Mouse (Mus musculus) ES-E14 (cell line): Measurements from ENCODE around the gene Erich3.

Experiments used
- CHD2 ChIP-seq: IDR thresholded peaks from 2 replicates; pipeline ENCODE4 v1.6.1; 2014; ENCODE audit warnings: mild to moderate bottlenecking, low read depth, low read length, inconsistent platforms
- HCFC1 ChIP-seq: IDR thresholded peaks from 2 replicates; pipeline ENCODE4 v1.6.1; 2012; ENCODE audit warnings: low read length, inconsistent platforms, borderline replicate concordance; ENCODE audit not compliant: insufficient read depth
- ZC3H11A ChIP-seq: IDR thresholded peaks from 2 replicates; pipeline ENCODE4 v1.6.1; 2012; ENCODE audit warnings: low read depth, mild to moderate bottlenecking, inconsistent platforms, low read length, borderline replicate concordance
- ZNF384 ChIP-seq: IDR thresholded peaks from 2 replicates; pipeline ENCODE4 v1.6.1; 2012; ENCODE audit warnings: low read depth, low read length, inconsistent platforms

GRCm38 (mm10) chr3:154673326-154673725, 9.7 kb downstream of the Erich3 start:
- TF ChIP-seq HCFC1 = no peak
- TF ChIP-seq ZNF384 = no peak
- TF ChIP-seq CHD2 = no peak
- no peak for TF ChIP-seq ZC3H11A
